Mouse (Mus musculus): ENCODE measurements around the gene Iqschfp. TPM values are rescaled to one million over a fixed set of nuclear protein-coding genes. Genes with fewer than 3 reads are reported as not detected.

Iqschfp gene
- polyA plus RNA-seq, 1 experiment, result not detected

DNA sequence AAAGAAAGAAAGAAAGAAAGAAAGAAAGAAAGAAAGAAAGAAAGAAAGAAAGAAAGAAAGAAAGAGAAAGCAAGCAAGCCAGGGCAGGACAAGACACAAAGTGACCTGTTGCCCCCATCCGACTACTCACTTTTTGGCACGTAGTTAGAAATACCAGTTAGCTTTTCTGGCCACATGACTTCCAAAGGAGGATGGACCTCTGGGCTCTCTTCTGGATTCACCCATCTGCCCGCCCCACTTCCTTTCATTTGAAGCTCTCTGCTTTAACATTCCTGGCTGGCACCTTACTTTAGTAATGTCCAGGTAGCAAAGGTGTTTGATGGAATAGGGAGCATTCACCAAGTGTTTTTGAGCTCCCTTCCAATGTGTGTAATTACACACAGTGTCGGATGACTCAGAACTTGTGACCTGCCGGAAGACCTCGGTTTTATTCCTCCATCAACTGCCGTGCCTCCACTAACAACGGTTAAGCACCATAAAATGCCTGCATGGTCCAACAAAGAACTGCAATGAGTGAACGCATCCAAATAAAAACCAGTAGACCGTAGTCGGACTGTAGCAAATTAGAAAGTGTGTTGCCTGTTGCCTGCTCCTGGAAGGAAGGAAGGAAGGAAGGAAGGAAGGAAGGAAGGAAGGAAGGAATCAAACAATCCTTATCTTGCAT, 718.7 kb downstream of the Iqschfp start:
- Histone ChIP-seq H3K27me3 (ENCODE audit: control insufficient read depth, insufficient read depth, insufficient read length) (no peaks in the 10 kb centered on the region), H3K4me3 (ENCODE audit: insufficient read depth, poor library complexity, severe bottlenecking) (no peak overlapping the region), H3K36me3 (ENCODE audit: control insufficient read depth, insufficient read depth) (no peaks in the 10 kb centered on the region), H3K79me3 (ENCODE audit: low read depth) (peaks cover 15% of the 10 kb centered on the region), H3ac (ENCODE audit: control insufficient read depth, insufficient read length, low read depth) (no peak overlapping the region), H3K79me2 (ENCODE audit: control insufficient read depth, insufficient read depth) (peaks cover 48% of the 10 kb centered on the region)
- TF ChIP-seq USF1 (IDR thresholded peaks at IDR 0.05; ENCODE audit: low read depth) (peak; percentile 80), MYOD1 (IDR thresholded peaks at IDR 0.05; ENCODE audit: control insufficient read depth, insufficient read length, low read depth) (no peak), MAX (IDR thresholded peaks at IDR 0.05) (peak; percentile 9), FOSL1 (IDR thresholded peaks at IDR 0.05; ENCODE audit: insufficient read depth, low read length, poor library complexity, severe bottlenecking) (no peak), CEBPB (IDR thresholded peaks at IDR 0.05; ENCODE audit: low read depth) (no peak), CTCF (IDR thresholded peaks at IDR 0.05; ENCODE audit: control insufficient read depth, insufficient read depth, insufficient read length) (no peak), MYOG (IDR thresholded peaks at IDR 0.05; ENCODE audit: control insufficient read depth, extremely low read depth, insufficient read length) (no peak)

DNA sequence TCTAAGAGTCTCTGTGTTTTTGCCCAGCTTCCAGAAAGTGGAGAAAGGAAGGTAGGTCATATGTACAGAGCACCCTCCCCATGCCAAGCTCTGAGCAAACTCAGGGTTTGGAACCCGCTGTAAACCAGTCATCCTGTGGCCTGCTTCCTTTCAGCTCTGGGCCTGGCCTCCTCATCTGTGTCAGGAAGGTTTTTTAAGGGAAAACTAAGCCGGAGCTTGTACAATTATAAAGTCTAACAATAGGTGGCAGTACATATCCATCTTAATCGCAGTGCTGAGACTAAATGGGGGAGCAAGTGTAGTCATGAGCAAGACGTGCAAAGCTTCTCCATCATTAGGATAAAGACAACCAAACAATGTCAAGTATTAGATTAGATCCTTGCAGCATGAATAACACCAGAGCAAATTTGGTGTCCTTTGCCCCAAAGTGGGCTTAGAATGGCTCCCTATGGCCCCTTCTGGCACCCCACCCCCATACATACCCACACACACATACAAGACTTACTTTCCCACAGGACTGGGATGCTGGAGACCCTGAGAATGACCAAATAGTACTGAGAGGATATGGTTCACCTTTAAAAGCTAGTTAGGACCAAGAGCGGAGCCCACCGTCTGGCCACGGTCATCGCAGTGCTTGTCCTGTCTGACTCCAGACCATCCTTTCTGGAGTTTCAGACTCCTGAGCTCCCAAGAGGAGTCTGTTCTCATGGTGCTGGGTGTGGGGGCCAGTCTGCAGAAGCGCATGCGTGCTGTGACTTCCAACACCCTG, 723.2 kb downstream of the Iqschfp start:
- TF ChIP-seq CTCF (IDR thresholded peaks at IDR 0.05; ENCODE audit: control insufficient read depth, insufficient read depth, insufficient read length) (no peak), FOSL1 (IDR thresholded peaks at IDR 0.05; ENCODE audit: insufficient read depth, low read length, poor library complexity, severe bottlenecking) (no peak)
- no peak overlapping the region for H3K4me3 ChIP-seq (ENCODE audit: insufficient read depth, poor library complexity, severe bottlenecking)
- H3ac ChIP-seq (ENCODE audit: control insufficient read depth, insufficient read length, low read depth), result no peak overlapping the region
- H3K36me3 ChIP-seq (ENCODE audit: control insufficient read depth, insufficient read depth), result peaks cover 19% of the 10 kb centered on the region
- peaks cover 28% of the 10 kb centered on the region for H3K79me2 ChIP-seq (ENCODE audit: control insufficient read depth, insufficient read depth)
- H3K79me3 ChIP-seq (ENCODE audit: low read depth), result peaks cover 15% of the 10 kb centered on the region
- H3K27me3 ChIP-seq (ENCODE audit: control insufficient read depth, insufficient read depth, insufficient read length), result no peaks in the 10 kb centered on the region

- peaks cover 25% of the 10 kb centered on the region for H3K79me2 ChIP-seq (ENCODE audit: control insufficient read depth, insufficient read depth)
- no peaks in the 10 kb centered on the region for H3K27me3 ChIP-seq (ENCODE audit: control insufficient read depth, insufficient read depth, insufficient read length)
- H3K4me3 ChIP-seq (ENCODE audit: insufficient read depth, poor library complexity, severe bottlenecking), result no peak overlapping the region
- H3K36me3 ChIP-seq (ENCODE audit: control insufficient read depth, insufficient read depth), result peaks cover 30% of the 10 kb centered on the region
- TF ChIP-seq CTCF (IDR thresholded peaks at IDR 0.05; ENCODE audit: control insufficient read depth, insufficient read depth, insufficient read length) (no peak), CEBPB (IDR thresholded peaks at IDR 0.05; ENCODE audit: low read depth) (no peak), FOSL1 (IDR thresholded peaks at IDR 0.05; ENCODE audit: insufficient read depth, low read length, poor library complexity, severe bottlenecking) (no peak), MYOD1 (IDR thresholded peaks at IDR 0.05; ENCODE audit: control insufficient read depth, insufficient read length, low read depth) (no peak), MAX (IDR thresholded peaks at IDR 0.05) (no peak), MYOG (IDR thresholded peaks at IDR 0.05; ENCODE audit: control insufficient read depth, extremely low read depth, insufficient read length) (no peak), USF1 (IDR thresholded peaks at IDR 0.05; ENCODE audit: low read depth) (no peak)
- no peak overlapping the region for H3ac ChIP-seq (ENCODE audit: control insufficient read depth, insufficient read length, low read depth)
- H3K79me3 ChIP-seq (ENCODE audit: low read depth), result peaks cover 13% of the 10 kb centered on the region
Measured at GRCm38 (mm10) chr3:68616363-68616762, 724.3 kb downstream of the Iqschfp start.

DNA sequence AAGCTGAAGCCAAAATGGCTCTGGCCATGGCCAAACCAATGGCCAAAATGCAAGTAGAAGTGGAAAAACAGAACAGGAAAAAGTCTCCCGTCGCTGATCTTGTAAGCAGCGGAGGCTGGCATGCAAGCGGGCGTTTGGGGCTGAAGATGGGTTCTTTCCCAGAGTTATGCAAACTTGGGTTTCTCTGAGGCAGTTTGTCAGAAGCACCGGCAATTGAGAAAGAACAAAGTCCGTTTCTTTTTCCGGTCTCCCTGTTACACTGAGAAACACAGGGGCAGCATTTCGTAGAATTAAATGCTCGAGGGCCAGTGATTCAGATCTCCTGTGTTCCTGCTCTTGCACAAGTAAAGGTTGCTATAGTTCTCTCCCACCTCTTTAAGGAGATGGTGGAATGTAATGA, 725.7 kb downstream of the Iqschfp start:
- Histone ChIP-seq H3K79me2 (ENCODE audit: control insufficient read depth, insufficient read depth) (peaks cover 13% of the 10 kb centered on the region), H3K36me3 (ENCODE audit: control insufficient read depth, insufficient read depth) (peaks cover 38% of the 10 kb centered on the region), H3K27me3 (ENCODE audit: control insufficient read depth, insufficient read depth, insufficient read length) (no peaks in the 10 kb centered on the region), H3K4me3 (ENCODE audit: insufficient read depth, poor library complexity, severe bottlenecking) (no peak overlapping the region), H3K79me3 (ENCODE audit: low read depth) (peaks cover under 1% of the 10 kb centered on the region), H3ac (ENCODE audit: control insufficient read depth, insufficient read length, low read depth) (no peak overlapping the region)
- no peak for TF ChIP-seq FOSL1 (IDR thresholded peaks at IDR 0.05; ENCODE audit: insufficient read depth, low read length, poor library complexity, severe bottlenecking)

DNA sequence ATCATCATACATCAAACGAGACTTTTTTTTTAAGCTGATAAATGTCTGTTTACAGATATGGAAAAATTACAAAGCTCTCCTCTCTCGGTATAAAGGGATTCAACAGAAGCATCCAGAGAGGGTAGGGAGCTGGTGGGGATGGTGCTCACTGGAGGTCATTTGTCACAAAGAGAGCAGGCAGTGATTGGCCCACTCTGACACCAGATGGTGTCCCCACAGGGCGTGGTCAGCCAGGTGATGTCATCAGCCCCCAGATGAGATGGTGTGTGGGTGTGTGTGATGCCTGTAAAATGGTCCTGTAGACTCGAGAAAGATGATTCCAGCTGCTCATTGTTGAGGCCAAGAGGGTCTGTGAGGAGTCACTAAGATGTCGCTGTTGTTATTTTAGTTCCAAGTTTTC, 727.1 kb downstream of the Iqschfp start:
- peaks cover 38% of the 10 kb centered on the region for H3K36me3 ChIP-seq (ENCODE audit: control insufficient read depth, insufficient read depth)
- H3K79me2 ChIP-seq (ENCODE audit: control insufficient read depth, insufficient read depth), result no peaks in the 10 kb centered on the region
- H3K79me3 ChIP-seq (ENCODE audit: low read depth), result no peaks in the 10 kb centered on the region
- H3K27me3 ChIP-seq (ENCODE audit: control insufficient read depth, insufficient read depth, insufficient read length), result no peaks in the 10 kb centered on the region
- TF ChIP-seq CTCF (IDR thresholded peaks at IDR 0.05; ENCODE audit: control insufficient read depth, insufficient read depth, insufficient read length), result no peak
- TF ChIP-seq CEBPB (IDR thresholded peaks at IDR 0.05; ENCODE audit: low read depth), result no peak
- TF ChIP-seq FOSL1 (IDR thresholded peaks at IDR 0.05; ENCODE audit: insufficient read depth, low read length, poor library complexity, severe bottlenecking), result no peak
- peak; percentile 4 for TF ChIP-seq MYOD1 (IDR thresholded peaks at IDR 0.05; ENCODE audit: control insufficient read depth, insufficient read length, low read depth)
- no peak for TF ChIP-seq MAX (IDR thresholded peaks at IDR 0.05)
- no peak overlapping the region for H3ac ChIP-seq (ENCODE audit: control insufficient read depth, insufficient read length, low read depth)
- no peak overlapping the region for H3K4me3 ChIP-seq (ENCODE audit: insufficient read depth, poor library complexity, severe bottlenecking)

- TF ChIP-seq USF1 (IDR thresholded peaks at IDR 0.05; ENCODE audit: low read depth), result no peak
- TF ChIP-seq CEBPB (IDR thresholded peaks at IDR 0.05; ENCODE audit: low read depth), result no peak
- TF ChIP-seq MAX (IDR thresholded peaks at IDR 0.05), result no peak
- TF ChIP-seq FOSL1 (IDR thresholded peaks at IDR 0.05; ENCODE audit: insufficient read depth, low read length, poor library complexity, severe bottlenecking), result no peak
- TF ChIP-seq CTCF (IDR thresholded peaks at IDR 0.05; ENCODE audit: control insufficient read depth, insufficient read depth, insufficient read length), result no peak
- no peak for TF ChIP-seq MYOG (IDR thresholded peaks at IDR 0.05; ENCODE audit: control insufficient read depth, extremely low read depth, insufficient read length)
- no peak for TF ChIP-seq MYOD1 (IDR thresholded peaks at IDR 0.05; ENCODE audit: control insufficient read depth, insufficient read length, low read depth)
- peaks cover 42% of the 10 kb centered on the region for H3K36me3 ChIP-seq (ENCODE audit: control insufficient read depth, insufficient read depth)
- no peak overlapping the region for H3K4me3 ChIP-seq (ENCODE audit: insufficient read depth, poor library complexity, severe bottlenecking)
- no peaks in the 10 kb centered on the region for H3K79me3 ChIP-seq (ENCODE audit: low read depth)
- no peaks in the 10 kb centered on the region for H3K79me2 ChIP-seq (ENCODE audit: control insufficient read depth, insufficient read depth)
- H3K27me3 ChIP-seq (ENCODE audit: control insufficient read depth, insufficient read depth, insufficient read length), result no peaks in the 10 kb centered on the region
- H3ac ChIP-seq (ENCODE audit: control insufficient read depth, insufficient read length, low read depth), result no peak overlapping the region
Measured at GRCm38 (mm10) chr3:68621971-68622370, 729.9 kb downstream of the Iqschfp start.

Measured in C2C12 (cell line).